Mouse (Mus musculus): Measurements from ENCODE around the gene Gprasp1. TPM values are rescaled to one million over a fixed set of nuclear protein-coding genes. Genes with fewer than 3 reads are reported as not detected.
A peak's percentile ranks its signal among the peaks of the same experiment; 100 is the strongest.

Gprasp1 gene
- polyA plus RNA-seq, 2 experiments from 2014 or later: 22.7 to 31.9 TPM

GRCm38 (mm10) chrX:135838521-135839360 is 96.2 kb downstream of the Gprasp1 start, which contains the start of gene Gprasp2:
Gene Gprasp2 (plus strand): TSS chrX:135839034.
- ATAC-seq: peak; percentile 70

GRCm38 (mm10) chrX:135839397-135840391 is 97.2 kb downstream of the Gprasp1 start:
- ATAC-seq: peak; percentile 83

Other genes with a start within 250 kb of the Gprasp1 start
- gene AV320801, start 248.1 kb upstream of the Gprasp1 start, polyA plus RNA-seq (2017; shearing (Covaris generic)): under 1 TPM in 1 of 2 experiments, not detected in 1; 0.22 TPM
- not detected for gene Nxf7, start 144.0 kb upstream of the Gprasp1 start, polyA plus RNA-seq (2017; shearing (Covaris generic))
- not detected for gene Prame, start 115.0 kb upstream of the Gprasp1 start, polyA plus RNA-seq (2017; shearing (Covaris generic))
- under 1 TPM in 1 of 2 experiments, not detected in 1; 0.24 TPM for gene Tcp11x2, start 48.9 kb upstream of the Gprasp1 start, polyA plus RNA-seq (2017; shearing (Covaris generic))
- not detected for gene Tmsb15a, start 17.5 kb upstream of the Gprasp1 start, polyA plus RNA-seq (2017; shearing (Covaris generic))
- gene Armcx5, start within 50 bp of the Gprasp1 start, polyA plus RNA-seq (2017; shearing (Covaris generic)): 10 to 100 TPM; 10.2 to 20.5 TPM
- gene Bhlhb9, start 54.9 kb downstream of the Gprasp1 start, polyA plus RNA-seq (2017; shearing (Covaris generic)): 10 to 100 TPM; 11.4 to 14.2 TPM
- 10 to 100 TPM in 1 of 2 experiments, 1 to 10 TPM in 1; 9.1 to 13.7 TPM for gene Gprasp2, start 96.3 kb downstream of the Gprasp1 start, polyA plus RNA-seq (2017; shearing (Covaris generic))